Mouse (Mus musculus) CH12.LX (cell line): ENCODE measurements around the gene Lpcat1.

Source experiments
- CTCF ChIP-seq, 2 experiments: IDR thresholded peaks in 1 of 2; conservative IDR thresholded peaks in 1 of 2; 2 replicates each; pipeline ENCODE4 v1.5.1; 2011 to 2012; ENCODE audit warnings: low read depth in 2 of 2, low read length in 2 of 2, improper control_type of control experiment in 1 of 2, inconsistent platforms in 1 of 2, mild to moderate bottlenecking in 1 of 2, moderate library complexity in 1 of 2
- ETS1 ChIP-seq: conservative IDR thresholded peaks from 2 replicates; pipeline ENCODE4 v1.6.1; 2012; ENCODE audit warnings: low read depth, mild to moderate bottlenecking, inconsistent platforms, low read length, improper control_type of control experiment, moderate library complexity
- MAX ChIP-seq: IDR thresholded peaks from 2 replicates; pipeline ENCODE4 v1.6.1; 2011; ENCODE audit warnings: low read length, improper control_type of control experiment
- MXI1 ChIP-seq: IDR thresholded peaks from 2 replicates; pipeline ENCODE4 v1.6.1; 2011; ENCODE audit warnings: mild to moderate bottlenecking, low read depth, low read length, improper control_type of control experiment
- POLR2A ChIP-seq: IDR thresholded peaks from 2 replicates; pipeline ENCODE4 v1.6.1; 2011; ENCODE audit warnings: low read depth, mild to moderate bottlenecking, improper control_type of control experiment, low read length
- RAD21 ChIP-seq: IDR thresholded peaks from 2 replicates; pipeline ENCODE4 v1.6.1; 2011; ENCODE audit warnings: low read depth, mild to moderate bottlenecking, low read length, improper control_type of control experiment, moderate library complexity
- RCOR1 ChIP-seq: conservative IDR thresholded peaks from 2 replicates; pipeline ENCODE4 v1.6.1; 2012; ENCODE audit warnings: low read depth, mild to moderate bottlenecking, inconsistent platforms, low read length, improper control_type of control experiment
- SIN3A ChIP-seq: IDR thresholded peaks from 2 replicates; pipeline ENCODE4 v1.6.1; 2012; ENCODE audit warnings: low read length, improper control_type of control experiment, inconsistent platforms
- USF1 ChIP-seq: IDR thresholded peaks from 2 replicates; pipeline ENCODE4 v1.6.1; 2014; ENCODE audit warnings: low read depth, mild to moderate bottlenecking, inconsistent platforms, low read length, improper control_type of control experiment

- TF ChIP-seq SIN3A (no peak), POLR2A (no peak), MAX (no peak), USF1 (no peak), CTCF (conservative IDR thresholded peaks at IDR 0.05 in 1 of 2, IDR thresholded peaks at IDR 0.05 in 1 of 2; ENCODE audit: low read depth in 2 of 2, low read length in 2 of 2) (no peak), ETS1 (no peak), RAD21 (no peak), MXI1 (no peak), RCOR1 (no peak)
Measured at GRCm38 (mm10) chr13:73426587-73426986, 40.4 kb upstream of the Lpcat1 start.
